Mouse (Mus musculus) frontal cortex, adult (tissue): ENCODE results near the gene Rpn1.

Source experiments
- ATAC-seq: cut with Nextera tagmentation; 2 replicates; pipeline ENCODE4 v1.9.2; 2017; ENCODE audit warnings: mild to moderate bottlenecking, moderate library complexity, mixed read lengths; ENCODE audit not compliant: low TSS enrichment

Gene Rpn1

DNA sequence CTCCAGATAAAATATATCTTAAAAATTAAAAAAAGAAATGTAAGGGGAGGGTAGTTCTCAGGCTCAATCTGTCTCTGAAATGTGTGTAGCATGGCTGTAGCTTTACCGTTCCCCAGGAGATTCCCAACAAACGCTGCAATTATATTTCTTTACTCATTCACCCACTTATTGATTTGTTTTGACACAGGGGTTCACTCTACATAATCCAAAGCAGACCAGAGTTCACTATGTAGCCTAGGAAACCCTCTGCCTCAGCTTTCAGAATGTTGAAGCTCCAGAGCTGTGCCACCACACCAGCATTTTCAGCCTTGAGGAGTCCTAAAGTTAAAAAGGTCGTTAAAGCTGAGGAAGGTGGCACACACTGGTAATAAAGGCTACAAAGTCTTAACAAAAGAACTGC is 18.3 kb upstream of the Rpn1 start:
- no peak for ATAC-seq

GRCm38 (mm10) chr6:88067722-88068121 is 16.6 kb upstream of the Rpn1 start:
- no peak for ATAC-seq

- no peak for ATAC-seq
These were observed 15.5 kb upstream of the Rpn1 start for GRCm38 (mm10) chr6:88068739-88069138.

DNA sequence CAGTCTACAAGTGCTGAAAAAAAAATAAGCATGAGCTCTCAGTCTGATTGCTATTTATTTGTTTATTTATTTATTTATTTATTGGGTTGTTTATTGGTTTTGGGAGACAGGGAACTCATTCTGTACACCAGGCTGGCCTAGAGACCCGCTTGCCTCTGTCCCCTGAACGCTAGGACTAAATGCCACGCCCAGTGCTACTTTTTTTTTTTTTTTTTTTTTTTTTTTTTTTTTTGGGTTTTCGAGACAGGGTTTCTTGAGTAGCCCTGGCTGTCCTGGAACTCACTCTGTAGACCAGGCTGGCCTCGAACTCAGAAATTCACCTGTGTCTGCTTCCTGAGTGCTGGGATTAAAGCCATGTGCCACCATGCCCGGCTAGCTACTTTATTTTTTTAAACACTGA is 13.8 kb upstream of the Rpn1 start:
- no peak for ATAC-seq

DNA sequence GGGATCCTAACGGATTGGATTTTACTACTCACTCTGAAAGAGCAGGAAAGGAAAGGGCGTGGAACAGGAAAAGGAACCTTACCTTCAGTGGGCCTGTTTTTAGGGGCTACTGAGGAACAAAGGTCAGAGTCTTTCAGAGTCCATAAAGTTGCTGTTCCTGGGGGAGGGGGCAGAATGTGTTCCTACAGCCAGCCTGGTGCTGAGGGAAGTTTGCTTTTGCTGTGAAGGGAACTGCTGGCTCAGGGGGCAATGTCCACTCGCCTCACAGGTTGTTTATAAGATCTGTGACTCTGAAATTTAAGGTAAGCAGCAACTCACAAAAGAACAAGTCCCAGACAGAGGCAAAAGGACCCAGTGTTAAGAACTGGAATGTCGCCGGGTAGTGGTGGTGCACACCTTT is 13.1 kb upstream of the Rpn1 start:
- ATAC-seq = no peak

- peak; percentile 99 for ATAC-seq
These were observed 9.3 kb upstream of the Rpn1 start for GRCm38 (mm10) chr6:88074752-88075554.

DNA sequence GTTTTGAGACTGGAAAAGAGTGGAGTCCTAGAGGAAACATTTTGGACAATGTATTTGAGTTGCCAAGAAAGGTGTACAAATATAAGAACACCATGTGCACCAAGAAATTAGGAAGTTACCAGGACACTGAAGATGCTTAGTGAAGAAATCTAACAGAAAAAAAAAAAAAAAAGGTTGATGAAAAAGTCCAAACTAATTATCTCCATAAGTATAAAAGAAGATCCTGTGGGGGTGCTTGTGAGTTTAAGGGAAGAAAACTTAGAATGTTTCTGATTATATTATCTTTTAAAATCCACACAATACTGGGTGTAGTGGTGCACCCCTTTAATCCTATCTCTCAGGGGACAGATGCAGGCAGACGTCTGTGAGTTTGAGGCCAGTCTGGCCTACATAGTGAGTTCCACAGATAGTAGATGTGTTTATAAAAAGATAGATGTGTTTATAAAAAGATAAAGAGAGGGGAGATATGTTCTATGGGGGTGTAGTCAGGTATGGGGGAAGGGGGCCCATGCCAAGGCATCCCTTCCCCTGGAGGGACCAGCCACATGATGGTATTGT is 8.2 kb upstream of the Rpn1 start:
- ATAC-seq = no peak

DNA sequence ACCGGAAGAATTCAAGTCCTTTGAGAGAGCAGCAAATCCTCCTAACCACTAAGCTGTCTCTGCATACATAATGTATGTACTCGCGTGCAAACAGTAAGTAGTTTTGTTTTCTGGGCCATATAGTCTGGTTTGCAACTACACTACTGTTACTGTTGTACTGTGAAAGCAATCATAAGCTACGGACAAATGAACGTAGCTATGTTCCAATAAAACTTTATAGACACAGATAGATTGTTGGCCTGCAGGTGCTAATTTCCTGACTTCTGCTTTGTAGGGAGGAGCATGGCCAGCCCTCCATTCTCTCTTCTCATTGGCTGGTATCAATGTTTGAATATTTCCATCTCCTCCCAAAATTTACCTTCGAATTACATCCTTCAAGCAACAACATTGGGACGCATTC is 1.2 kb upstream of the Rpn1 start:
- no peak for ATAC-seq

DNA sequence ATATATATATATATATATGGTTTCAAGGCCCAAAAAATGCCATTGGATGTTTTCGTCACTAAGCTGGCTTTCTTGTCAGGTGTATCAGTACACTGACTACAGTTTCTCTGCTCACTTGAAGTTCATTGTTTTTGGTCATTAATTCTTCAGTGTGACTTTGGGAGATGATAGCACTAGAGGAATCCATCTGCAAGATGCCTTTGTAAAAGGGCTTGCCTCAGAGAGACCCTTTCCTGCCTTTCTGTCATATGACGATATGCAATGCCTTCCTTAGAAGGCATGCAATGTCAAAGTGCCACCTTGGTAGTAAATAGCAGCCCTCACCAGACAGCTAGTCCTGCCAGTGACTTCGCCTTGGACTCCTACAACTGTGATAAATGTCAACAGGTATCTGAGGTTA is 610 bp upstream of the Rpn1 start:
- no peak for ATAC-seq

GRCm38 (mm10) chr6:88088971-88089370 is 4.7 kb downstream of the Rpn1 start:
- no peak for ATAC-seq

DNA sequence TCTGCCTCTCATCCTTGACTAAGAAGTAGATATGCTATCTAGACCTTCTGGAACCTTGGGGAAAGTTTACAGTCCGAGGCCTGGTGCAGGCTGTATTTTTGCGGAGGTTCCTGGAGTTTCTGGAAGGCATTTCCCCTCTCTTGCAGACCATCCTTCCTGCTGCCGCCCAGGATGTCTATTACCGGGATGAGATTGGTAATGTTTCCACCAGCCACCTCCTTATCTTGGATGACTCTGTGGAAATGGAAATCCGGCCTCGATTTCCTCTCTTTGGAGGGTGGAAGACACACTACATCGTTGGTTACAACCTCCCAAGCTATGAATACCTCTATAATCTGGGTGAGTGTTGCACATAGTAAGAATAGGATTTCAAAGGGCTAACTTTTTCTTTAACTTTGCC is 11.1 kb downstream of the Rpn1 start:
- ATAC-seq = no peak

- ATAC-seq = peak; percentile 58
These were observed 17.8 kb downstream of the Rpn1 start for GRCm38 (mm10) chr6:88102096-88102495.

DNA sequence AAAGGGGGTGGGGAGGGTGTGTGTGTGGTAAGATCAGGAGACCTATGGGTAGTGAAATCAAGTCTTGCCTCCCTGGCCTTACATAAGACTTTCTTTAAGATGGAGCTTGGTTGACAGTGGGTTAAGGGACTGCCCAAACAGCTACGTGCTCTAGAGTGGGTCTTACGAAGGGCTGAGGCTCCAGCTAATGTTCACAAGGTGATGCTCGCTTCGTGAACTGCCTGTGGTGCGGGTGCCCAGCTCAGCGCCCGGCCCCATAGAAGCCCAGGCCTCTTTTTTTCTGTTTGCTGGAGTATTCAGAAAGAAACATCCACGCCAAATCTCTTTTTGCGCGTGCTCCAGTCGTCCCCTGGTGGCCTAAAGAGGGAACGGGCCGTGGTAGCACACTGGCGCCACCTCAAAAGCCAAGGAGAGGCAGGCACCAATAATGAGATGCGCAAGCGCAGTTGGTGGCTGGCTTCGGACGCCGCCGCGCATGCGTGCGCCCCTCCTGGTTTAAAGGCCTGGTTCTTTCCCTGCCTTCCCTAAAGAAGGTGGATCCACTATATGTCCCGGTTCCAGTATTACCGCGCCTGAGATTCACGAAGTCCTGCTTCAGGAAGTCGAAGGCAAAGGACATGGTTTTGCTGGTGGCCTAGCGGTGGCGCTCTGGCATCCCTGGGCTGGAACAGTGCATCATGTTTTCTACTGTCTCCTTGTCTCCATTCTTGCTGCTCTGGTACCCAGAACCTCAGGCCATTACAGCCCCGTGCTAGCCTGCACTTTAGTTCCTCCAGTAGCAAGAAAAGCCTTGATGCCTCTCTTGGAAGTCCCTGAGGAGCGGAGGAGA is 21.7 kb downstream of the Rpn1 start:
- peak; percentile 89 for ATAC-seq

- no peak for ATAC-seq
These were observed 22.4 kb downstream of the Rpn1 start for GRCm38 (mm10) chr6:88106612-88107123.

DNA sequence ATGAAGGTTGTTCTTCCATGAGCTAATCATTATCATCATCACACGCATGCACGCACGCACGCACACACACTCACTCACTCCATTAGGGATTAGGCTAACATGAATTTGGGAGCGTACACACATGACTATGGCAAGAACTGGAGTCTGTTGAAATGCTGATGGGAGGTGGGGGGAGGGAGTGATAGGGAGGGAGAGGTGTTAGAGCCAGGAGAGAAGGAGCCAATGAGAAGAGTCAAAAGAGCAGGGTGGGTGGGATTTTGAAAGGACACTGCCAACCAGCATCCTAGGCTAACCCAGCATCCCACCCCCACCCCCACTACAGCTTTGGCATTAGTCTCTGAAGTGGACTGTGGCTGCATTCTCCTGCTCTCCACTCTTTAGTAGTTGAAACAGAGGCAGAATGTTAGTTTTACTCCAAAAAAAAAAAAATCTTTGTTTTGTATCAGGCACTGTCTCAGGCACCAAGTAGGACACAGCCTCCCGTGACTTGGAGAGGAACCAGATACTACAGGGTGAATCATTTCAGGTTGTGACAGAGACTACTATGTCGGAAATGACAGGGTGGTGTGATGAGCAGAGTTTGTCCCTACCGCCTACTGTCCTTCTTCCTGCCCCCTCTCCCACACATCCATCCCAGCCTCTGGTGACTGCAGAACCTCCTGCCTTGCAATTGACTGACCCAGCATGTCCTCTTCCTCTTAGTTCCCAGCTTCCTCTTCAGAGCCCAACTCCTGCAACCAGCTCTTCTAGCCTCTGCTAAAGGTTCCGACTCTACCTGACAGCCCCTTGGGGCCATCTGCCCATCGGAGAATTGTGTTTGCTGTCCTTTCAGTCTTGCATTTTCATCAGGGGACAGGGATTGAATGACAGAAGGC is 23.6 kb downstream of the Rpn1 start:
- ATAC-seq = no peak

DNA sequence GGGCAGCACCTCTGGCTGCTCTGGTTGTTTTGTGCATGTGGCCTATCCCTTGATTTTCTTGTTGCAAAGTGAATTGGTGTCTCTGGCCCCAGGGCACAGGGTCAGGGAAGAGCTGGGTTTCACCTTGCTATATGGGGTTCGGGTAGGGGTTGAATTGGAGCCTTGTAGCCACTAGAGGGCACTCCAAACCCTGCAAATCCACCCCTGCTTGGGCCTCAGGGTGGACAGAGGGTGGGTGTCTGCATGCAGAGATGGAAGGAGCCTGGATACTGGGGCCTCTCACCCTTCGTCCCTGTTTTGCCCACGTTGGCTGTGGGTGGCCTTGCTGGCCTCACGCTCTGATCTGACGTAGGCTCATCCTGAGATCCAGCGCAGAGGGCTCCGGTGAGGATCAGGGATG is 28.9 kb downstream of the Rpn1 start:
- peak; percentile 87 for ATAC-seq

- no peak for ATAC-seq
These were observed 30.1 kb downstream of the Rpn1 start for GRCm38 (mm10) chr6:88114414-88114813.

DNA sequence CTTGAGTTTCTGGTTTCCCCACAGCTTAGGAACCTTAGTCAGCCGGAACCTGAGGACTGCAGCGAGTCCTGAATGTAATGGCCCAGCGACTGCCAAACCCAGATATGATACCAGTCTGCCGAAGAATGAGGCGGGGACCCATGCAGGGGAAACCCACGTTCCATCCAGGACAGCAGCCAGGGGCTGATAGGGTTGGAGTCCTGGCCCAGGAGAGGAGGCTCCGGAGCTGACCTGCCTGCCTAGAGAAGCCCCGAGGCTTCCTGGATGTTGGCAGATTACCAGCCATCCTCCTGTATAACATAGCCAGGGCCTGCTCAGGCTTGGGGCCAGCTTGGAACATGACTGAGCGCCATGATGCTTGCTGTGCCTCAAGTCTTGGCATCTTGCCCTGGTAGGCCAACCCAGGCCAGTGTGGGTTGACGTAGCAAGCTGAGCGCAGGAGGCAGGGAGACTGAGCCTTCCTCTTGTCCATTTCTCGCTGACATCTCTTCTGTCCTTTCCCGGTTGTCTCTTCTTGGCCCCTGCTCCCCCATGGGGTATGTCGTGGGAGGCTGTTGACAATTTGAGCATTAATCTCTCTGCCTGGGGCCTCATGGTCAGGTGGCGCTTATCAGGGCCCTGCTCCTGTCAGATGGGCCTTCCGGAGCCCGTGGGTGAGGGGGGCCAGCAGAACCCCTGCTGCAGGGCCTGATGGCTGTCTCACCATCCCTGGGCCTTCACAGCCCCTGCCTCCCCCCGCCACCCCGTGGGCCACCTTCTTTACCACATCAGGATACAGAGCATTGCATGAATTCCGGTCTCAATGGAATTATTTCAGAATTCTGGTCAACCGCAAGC is 32.3 kb downstream of the Rpn1 start:
- no peak for ATAC-seq

DNA sequence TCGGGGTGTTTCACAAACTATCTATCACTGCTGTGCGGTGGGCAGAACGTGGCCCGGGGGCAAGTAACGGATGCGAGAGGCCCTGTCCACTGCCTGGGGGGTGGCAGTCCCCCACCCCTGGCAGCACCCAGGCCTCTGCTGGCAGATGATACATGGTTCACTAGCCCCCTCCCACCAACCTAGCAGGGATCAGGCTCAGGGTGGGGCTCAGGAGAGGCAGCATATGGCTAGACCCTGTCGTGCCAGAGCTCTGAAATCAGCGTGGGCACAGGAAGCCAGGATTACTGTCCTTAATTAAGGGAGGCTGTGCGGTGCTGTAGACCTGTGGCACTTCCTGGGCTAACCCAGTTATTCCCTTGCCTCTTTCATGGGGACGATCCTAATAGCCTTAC is 32.9 kb downstream of the Rpn1 start:
- ATAC-seq = no peak

DNA sequence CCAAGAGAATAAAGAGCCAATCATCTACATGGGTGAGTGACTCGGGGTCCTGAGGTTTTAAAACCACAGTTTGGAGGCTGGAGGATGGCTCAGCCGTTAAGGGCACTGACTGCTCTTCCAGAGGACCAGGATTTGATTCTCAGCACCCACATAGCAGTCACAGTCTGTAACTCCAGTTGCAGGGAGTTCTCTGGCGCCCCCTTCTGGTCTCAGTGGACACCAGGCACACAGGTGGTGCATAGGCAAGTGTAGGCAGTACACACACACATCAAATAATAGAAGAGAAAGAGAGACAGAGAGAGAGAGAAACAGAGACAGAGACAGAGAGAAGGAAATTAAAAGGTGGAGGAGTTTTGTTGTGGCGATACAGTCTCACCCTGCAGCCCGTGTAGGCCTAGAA is 35.0 kb downstream of the Rpn1 start:
- no peak for ATAC-seq

DNA sequence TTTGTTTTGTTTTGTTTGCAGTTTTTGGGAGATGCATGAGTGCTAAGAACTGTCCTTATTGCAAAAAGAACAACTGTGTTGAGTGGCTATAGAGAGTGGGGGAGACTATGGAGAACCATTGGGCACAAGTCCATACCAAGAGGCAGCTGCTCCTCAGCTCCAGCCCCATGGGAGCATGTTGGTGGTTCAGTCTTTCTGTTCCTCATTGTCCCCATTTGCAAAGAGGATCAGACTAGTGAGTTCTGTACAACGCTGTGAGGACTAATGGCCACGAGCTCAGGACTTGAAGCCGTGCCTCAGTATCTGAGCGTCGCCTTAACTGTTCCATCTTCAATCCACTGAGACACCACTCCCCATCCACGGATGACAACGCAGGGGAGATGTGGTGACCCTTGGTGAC is 36.5 kb downstream of the Rpn1 start:
- ATAC-seq = no peak
